Mouse (Mus musculus): Measurements from ENCODE around the gene Cyfip2. TPM values are rescaled to one million over a fixed set of nuclear protein-coding genes. Genes with fewer than 3 reads are reported as not detected.

Cyfip2 gene
- total and polyA plus RNA-seq, 2 experiments: 0.55 to 0.71 TPM

DNA sequence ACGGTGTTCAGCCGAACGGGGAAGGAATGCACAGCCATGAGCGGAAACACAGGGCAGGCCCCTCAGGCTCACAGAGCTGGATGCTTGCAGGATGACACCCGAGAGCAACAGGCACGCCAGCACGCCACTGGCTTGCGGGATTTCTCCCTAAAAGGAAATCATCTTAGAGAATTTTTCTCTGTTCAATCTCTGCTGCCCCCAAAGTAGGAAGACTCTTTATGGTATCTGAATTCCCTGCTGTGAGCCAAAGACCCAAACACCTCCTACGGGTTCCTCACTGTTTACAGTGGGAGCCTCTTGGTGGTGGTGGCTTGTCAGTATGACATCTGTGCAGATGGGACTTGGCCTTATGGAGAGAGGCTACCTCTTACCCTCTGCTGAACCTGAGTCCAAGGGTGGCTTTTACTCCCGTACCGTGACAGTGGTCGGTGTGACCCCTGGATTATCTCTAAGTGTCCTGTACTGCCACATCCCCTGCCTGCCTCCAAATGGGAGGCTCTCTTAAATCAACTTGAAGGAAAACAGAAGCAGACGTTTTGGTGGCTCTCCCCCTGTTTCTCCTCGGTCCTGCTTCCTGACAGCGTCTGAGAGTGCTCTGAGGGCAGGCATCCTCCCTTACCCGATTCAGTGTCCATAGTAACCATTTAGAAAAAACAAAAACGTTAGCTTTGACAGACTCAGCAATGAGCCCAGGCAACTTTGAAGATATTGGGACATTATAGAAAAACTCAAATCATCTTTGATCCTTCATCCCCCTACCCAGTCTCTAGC, 106.8 kb downstream of the Cyfip2 start:
- Histone ChIP-seq H3K27me3 (ENCODE audit: control insufficient read depth, insufficient read depth, low read length) (no peaks in the 10 kb centered on the region), H3K79me2 (ENCODE audit: control insufficient read depth, insufficient read depth, low read length) (no peaks in the 10 kb centered on the region), H3K4me1 (ENCODE audit: control insufficient read depth, insufficient read depth, low read length) (no peaks in the 10 kb centered on the region), H3K9ac (ENCODE audit: low read depth, low read length) (no peak overlapping the region), H3K4me3 (ENCODE audit: insufficient read depth, low read depth, low read length) (no peak overlapping the region), H3K27ac (replicated peaks; ENCODE audit: insufficient read depth, low read depth, low read length) (no peak overlapping the region), H3K36me3 (ENCODE audit: control insufficient read depth, insufficient read depth, low read length) (no peaks in the 10 kb centered on the region)
- 76% methylated on average over 17 of the region's 17 CpGs for WGBS
- no peak for TF ChIP-seq POLR2A (IDR thresholded peaks at IDR 0.05; ENCODE audit: extremely low read depth, insufficient read depth, low read length)
- no peak for TF ChIP-seq CTCF (IDR thresholded peaks at IDR 0.05; ENCODE audit: low read depth, low read length)
- no peak for DNase-seq (ENCODE audit: extremely low read depth, low read depth, low spot score)

DNA sequence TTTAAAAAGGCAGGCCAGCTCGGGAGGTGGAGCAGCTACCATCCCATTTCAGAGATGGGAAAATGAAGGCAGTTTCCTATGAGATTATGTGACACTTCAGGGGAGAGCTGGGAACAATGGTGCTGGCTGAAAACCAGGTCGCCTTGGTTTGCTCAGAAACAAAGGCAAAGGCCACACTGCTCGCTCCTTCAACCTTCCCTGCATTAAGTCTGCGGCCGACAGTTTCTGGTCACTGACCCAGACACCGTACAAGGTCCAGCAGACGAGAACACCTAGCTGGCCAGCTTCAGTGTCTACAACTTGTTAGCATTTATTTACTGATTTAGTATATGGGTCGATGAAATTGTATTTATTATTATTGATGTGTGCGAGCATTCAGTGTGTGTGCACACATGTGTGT, 107.8 kb downstream of the Cyfip2 start:
- no peak overlapping the region for H3K9ac ChIP-seq (ENCODE audit: low read depth, low read length)
- no peak overlapping the region for H3K4me3 ChIP-seq (ENCODE audit: insufficient read depth, low read depth, low read length)
- no peak for DNase-seq (ENCODE audit: extremely low read depth, low read depth, low spot score)
- H3K27me3 ChIP-seq (ENCODE audit: control insufficient read depth, insufficient read depth, low read length): no peaks in the 10 kb centered on the region
- H3K4me1 ChIP-seq (ENCODE audit: control insufficient read depth, insufficient read depth, low read length): no peaks in the 10 kb centered on the region
- 80% methylated on average over 9 of the region's 9 CpGs for WGBS
- no peaks in the 10 kb centered on the region for H3K79me2 ChIP-seq (ENCODE audit: control insufficient read depth, insufficient read depth, low read length)
- no peak overlapping the region for H3K27ac ChIP-seq (replicated peaks; ENCODE audit: insufficient read depth, low read depth, low read length)
- H3K36me3 ChIP-seq (ENCODE audit: control insufficient read depth, insufficient read depth, low read length): no peaks in the 10 kb centered on the region
- TF ChIP-seq CTCF (IDR thresholded peaks at IDR 0.05; ENCODE audit: low read depth, low read length) (no peak), POLR2A (IDR thresholded peaks at IDR 0.05; ENCODE audit: extremely low read depth, insufficient read depth, low read length) (no peak)

GRCm38 (mm10) chr11:46202547-46202887, 110.1 kb downstream of the Cyfip2 start:
- WGBS: 52% methylated on average over 10 of the region's 10 CpGs
- Histone ChIP-seq H3K27me3 (ENCODE audit: control insufficient read depth, insufficient read depth, low read length) (no peaks in the 10 kb centered on the region), H3K9ac (ENCODE audit: low read depth, low read length) (no peak overlapping the region), H3K36me3 (ENCODE audit: control insufficient read depth, insufficient read depth, low read length) (no peaks in the 10 kb centered on the region), H3K27ac (replicated peaks; ENCODE audit: insufficient read depth, low read depth, low read length) (no peak overlapping the region), H3K4me3 (ENCODE audit: insufficient read depth, low read depth, low read length) (no peak overlapping the region), H3K79me2 (ENCODE audit: control insufficient read depth, insufficient read depth, low read length) (no peaks in the 10 kb centered on the region), H3K4me1 (ENCODE audit: control insufficient read depth, insufficient read depth, low read length) (no peaks in the 10 kb centered on the region)
- DNase-seq (ENCODE audit: extremely low read depth, low read depth, low spot score): no peak
- TF ChIP-seq CTCF (IDR thresholded peaks at IDR 0.05; ENCODE audit: low read depth, low read length) (no peak), POLR2A (IDR thresholded peaks at IDR 0.05; ENCODE audit: extremely low read depth, insufficient read depth, low read length) (no peak)

DNA sequence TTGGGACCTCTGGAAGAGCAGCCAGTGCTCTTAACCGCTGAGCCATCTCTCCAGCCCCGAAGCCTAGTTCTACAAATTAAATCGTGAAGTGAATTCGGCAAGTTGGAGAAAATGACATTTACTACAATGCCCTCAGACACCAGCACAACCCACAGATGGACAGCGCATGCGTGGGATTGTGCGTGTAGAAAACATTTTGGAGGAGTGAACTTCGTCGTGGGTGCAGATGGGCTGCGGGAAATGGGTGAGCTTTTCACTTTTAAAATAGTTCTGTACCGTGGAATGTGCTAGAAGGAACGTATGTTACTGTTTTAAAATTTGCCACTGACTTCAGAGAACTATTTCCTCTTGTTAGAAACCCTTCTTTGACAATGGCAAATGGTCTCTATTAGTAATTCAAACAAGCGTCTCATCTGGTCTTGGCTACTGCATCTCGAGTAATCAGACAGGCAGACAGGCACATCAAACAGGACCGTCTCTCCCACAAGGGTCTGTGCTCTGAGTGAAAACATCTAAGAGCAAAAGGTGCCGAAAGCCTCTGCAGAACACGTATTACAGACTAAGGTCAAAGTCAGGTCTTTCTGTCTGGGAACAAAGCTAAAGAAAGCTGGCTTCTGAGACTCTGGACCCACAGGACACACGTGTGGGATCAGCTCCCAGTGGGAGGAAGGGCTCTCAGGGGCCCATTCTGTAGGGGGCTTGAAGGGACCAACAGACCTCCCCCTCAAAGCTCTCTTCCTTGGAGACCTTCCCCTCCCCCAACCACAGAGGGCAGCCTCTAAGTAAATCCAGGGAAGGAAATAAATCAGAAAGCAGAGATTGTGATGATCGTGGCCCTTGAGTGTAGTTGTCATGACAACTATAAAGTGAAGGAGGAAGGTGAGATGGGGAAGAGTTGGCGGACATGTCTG, 110.8 kb downstream of the Cyfip2 start:
- Histone ChIP-seq H3K36me3 (ENCODE audit: control insufficient read depth, insufficient read depth, low read length) (no peaks in the 10 kb centered on the region), H3K9ac (ENCODE audit: low read depth, low read length) (no peak overlapping the region), H3K79me2 (ENCODE audit: control insufficient read depth, insufficient read depth, low read length) (no peaks in the 10 kb centered on the region), H3K27ac (replicated peaks; ENCODE audit: insufficient read depth, low read depth, low read length) (no peak overlapping the region), H3K4me3 (ENCODE audit: insufficient read depth, low read depth, low read length) (no peak overlapping the region), H3K4me1 (ENCODE audit: control insufficient read depth, insufficient read depth, low read length) (no peaks in the 10 kb centered on the region), H3K27me3 (ENCODE audit: control insufficient read depth, insufficient read depth, low read length) (no peaks in the 10 kb centered on the region)
- 77% methylated on average over 20 of the region's 20 CpGs for WGBS
- no peak for DNase-seq (ENCODE audit: extremely low read depth, low read depth, low spot score)
- no peak for TF ChIP-seq POLR2A (IDR thresholded peaks at IDR 0.05; ENCODE audit: extremely low read depth, insufficient read depth, low read length)
- no peak for TF ChIP-seq CTCF (IDR thresholded peaks at IDR 0.05; ENCODE audit: low read depth, low read length)

- Histone ChIP-seq H3K4me3 (ENCODE audit: insufficient read depth, low read depth, low read length) (no peak overlapping the region), H3K79me2 (ENCODE audit: control insufficient read depth, insufficient read depth, low read length) (no peaks in the 10 kb centered on the region), H3K27ac (replicated peaks; ENCODE audit: insufficient read depth, low read depth, low read length) (no peak overlapping the region), H3K36me3 (ENCODE audit: control insufficient read depth, insufficient read depth, low read length) (no peaks in the 10 kb centered on the region), H3K4me1 (ENCODE audit: control insufficient read depth, insufficient read depth, low read length) (no peaks in the 10 kb centered on the region), H3K27me3 (ENCODE audit: control insufficient read depth, insufficient read depth, low read length) (no peaks in the 10 kb centered on the region), H3K9ac (ENCODE audit: low read depth, low read length) (no peak overlapping the region)
- no peak for TF ChIP-seq CTCF (IDR thresholded peaks at IDR 0.05; ENCODE audit: low read depth, low read length)
- no peak for TF ChIP-seq POLR2A (IDR thresholded peaks at IDR 0.05; ENCODE audit: extremely low read depth, insufficient read depth, low read length)
- WGBS: 86% methylated on average over 11 of the region's 11 CpGs
- no peak for DNase-seq (ENCODE audit: extremely low read depth, low read depth, low spot score)
These were observed 112.0 kb downstream of the Cyfip2 start for GRCm38 (mm10) chr11:46200664-46201063.

All from liver, adult 2 months (tissue).